Mouse (Mus musculus) CH12.LX (cell line): ENCODE measurements around the gene Fam19a1.

Experiments
- CHD1 ChIP-seq: IDR thresholded peaks from 2 replicates; pipeline ENCODE4 v1.6.1; 2012; ENCODE audit warnings: low read depth, low read length, improper control_type of control experiment, inconsistent platforms
- CTCF ChIP-seq, 2 experiments: IDR thresholded peaks in 1 of 2; conservative IDR thresholded peaks in 1 of 2; 2 replicates each; pipeline ENCODE4 v1.5.1; 2011 to 2012; ENCODE audit warnings: low read depth in 2 of 2, low read length in 2 of 2, improper control_type of control experiment in 1 of 2, inconsistent platforms in 1 of 2, mild to moderate bottlenecking in 1 of 2, moderate library complexity in 1 of 2
- EP300 ChIP-seq: IDR thresholded peaks from 2 replicates; pipeline ENCODE4 v1.6.1; 2011; ENCODE audit warnings: low read length, improper control_type of control experiment
- GABPA ChIP-seq: IDR thresholded peaks from 2 replicates; pipeline ENCODE4 v1.6.1; 2012; ENCODE audit warnings: low read depth, low read length, improper control_type of control experiment, inconsistent platforms; ENCODE audit not compliant: insufficient replicate concordance
- JUN ChIP-seq: IDR thresholded peaks from 2 replicates; pipeline ENCODE4 v1.6.1; 2011; ENCODE audit warnings: low read depth, mild to moderate bottlenecking, low read length, improper control_type of control experiment, moderate library complexity; ENCODE audit not compliant: insufficient read depth
- MEF2A ChIP-seq: IDR thresholded peaks from 2 replicates; pipeline ENCODE4 v1.6.1; 2014; ENCODE audit warnings: low read depth, mild to moderate bottlenecking, inconsistent platforms, low read length, improper control_type of control experiment, borderline replicate concordance
- NELFE ChIP-seq: IDR thresholded peaks from 2 replicates; pipeline ENCODE4 v1.6.1; 2011; ENCODE audit warnings: low read depth, low read length, improper control_type of control experiment
- SMC3 ChIP-seq: IDR thresholded peaks from 2 replicates; pipeline ENCODE4 v1.6.1; 2011; ENCODE audit warnings: low read depth, low read length, improper control_type of control experiment

DNA sequence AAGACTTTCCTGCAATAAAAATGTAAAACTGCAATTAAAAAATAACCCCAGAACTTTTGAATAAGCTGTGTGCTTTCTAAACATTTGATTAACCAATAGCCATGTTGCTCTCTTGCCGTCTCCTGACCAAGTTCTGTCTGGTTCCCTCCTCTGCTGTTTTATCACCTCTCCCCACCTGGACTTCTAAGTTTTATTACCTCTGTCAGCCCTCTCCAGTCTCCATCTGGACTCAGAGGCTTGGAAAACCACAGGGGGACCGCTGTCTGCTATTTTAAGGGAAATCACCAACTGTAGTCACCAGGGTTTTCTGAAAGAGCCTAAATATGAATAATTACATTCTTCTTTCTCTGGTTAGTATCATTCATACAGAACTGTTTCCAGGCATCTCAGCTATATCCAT is 322.6 kb downstream of the Fam19a1 start:
- TF ChIP-seq CTCF (conservative IDR thresholded peaks at IDR 0.05 in 1 of 2, IDR thresholded peaks at IDR 0.05 in 1 of 2; ENCODE audit: low read depth in 2 of 2, low read length in 2 of 2) (no peak), NELFE (no peak), EP300 (no peak), SMC3 (no peak), GABPA (no peak), CHD1 (no peak), JUN (no peak), MEF2A (no peak)
